Mouse (Mus musculus) E14TG2a.4 (cell line): Measurements from ENCODE around the gene Pgpep1l.

Experiments used
- H3K27me3 ChIP-seq: 2 replicates; pipeline ENCODE4 v1.6.1; 2014; ENCODE audit warnings: low read length, control low read depth; ENCODE audit not compliant: insufficient read depth
- H3K36me3 ChIP-seq: 2 replicates; pipeline ENCODE4 v1.6.1; 2014; ENCODE audit warnings: low read length, control low read depth; ENCODE audit not compliant: insufficient read depth
- H3K4me1 ChIP-seq: replicated peaks from 2 replicates; pipeline ENCODE4 v1.6.1; 2014; ENCODE audit warnings: low read depth, low read length, control low read depth
- H3K4me3 ChIP-seq: replicated peaks from 2 replicates; pipeline ENCODE4 v1.5.1; 2014; ENCODE audit warnings: mild to moderate bottlenecking, low read length
- H3K9me3 ChIP-seq: 2 replicates; pipeline ENCODE4 v1.6.1; 2014; ENCODE audit warnings: low read length, control low read depth
- CTCF ChIP-seq: conservative IDR thresholded peaks from 2 replicates; pipeline ENCODE4 v1.5.1; 2014; ENCODE audit warnings: low read length
- NANOG ChIP-seq: IDR thresholded peaks from 2 replicates; pipeline ENCODE4 v1.6.1; 2014; ENCODE audit warnings: borderline replicate concordance, low read length, mixed read lengths
- POU5F1 ChIP-seq: IDR thresholded peaks from 2 replicates; pipeline ENCODE4 v1.6.1; 2014; ENCODE audit warnings: low read length, borderline replicate concordance

The Pgpep1l gene

DNA sequence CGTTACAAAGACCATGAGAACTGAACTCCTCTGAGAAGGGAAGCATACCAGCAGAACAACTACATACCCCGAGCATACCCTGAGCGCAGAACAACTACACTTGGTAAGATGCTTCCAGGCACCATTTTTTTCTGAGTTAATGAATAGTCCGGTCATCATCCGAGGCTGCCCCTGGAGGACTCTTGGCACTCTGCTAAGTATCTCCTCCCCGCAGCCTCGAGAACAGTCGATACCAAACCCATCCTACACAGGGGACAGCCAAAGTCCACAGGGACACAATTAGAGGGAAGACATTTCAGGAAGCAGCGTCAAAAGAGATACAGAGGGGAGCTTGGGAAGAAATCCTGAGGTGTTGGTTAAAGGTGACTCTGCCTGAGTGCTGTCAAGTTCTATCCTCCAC lies 22.8 kb downstream of the Pgpep1l start:
- Histone ChIP-seq H3K27me3 (peaks cover 23% of the 10 kb centered on the region), H3K4me1 (peaks cover 32% of the 10 kb centered on the region), H3K36me3 (no peaks in the 10 kb centered on the region), H3K9me3 (no peaks in the 10 kb centered on the region), H3K4me3 (no peak overlapping the region)
- TF ChIP-seq POU5F1, result no peak
- no peak for TF ChIP-seq CTCF
- TF ChIP-seq NANOG, result no peak

DNA sequence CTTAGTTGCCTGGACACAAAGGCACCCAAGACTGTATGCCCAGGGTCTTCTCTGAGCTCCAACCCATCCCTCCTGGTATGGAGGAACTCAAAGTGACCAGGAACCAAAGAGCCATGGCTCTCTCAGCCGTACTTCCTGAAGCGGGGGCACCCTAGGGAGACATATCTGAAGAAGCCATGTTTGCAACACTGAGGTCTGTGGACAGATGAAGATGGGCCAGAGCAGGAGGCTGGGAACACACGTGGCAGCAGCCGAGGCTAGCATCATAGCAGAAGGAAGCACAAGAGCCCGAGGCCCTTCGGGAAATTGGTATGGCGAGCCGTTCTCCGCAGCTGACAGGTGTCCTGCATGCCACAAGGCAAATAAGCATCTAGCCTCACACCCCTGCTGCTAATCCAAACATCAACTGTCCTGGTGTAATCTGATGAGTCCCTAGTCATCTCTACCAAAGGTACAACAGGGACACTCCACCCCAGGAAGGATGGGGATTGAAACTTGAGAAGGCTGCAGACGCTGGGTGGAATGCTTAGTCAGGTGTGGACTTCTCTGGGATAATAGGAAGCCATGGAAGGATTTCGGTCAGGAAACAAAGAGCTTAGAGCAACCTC lies 24.7 kb downstream of the Pgpep1l start:
- no peak for TF ChIP-seq NANOG
- no peak for TF ChIP-seq POU5F1
- no peak for TF ChIP-seq CTCF
- Histone ChIP-seq H3K9me3 (no peaks in the 10 kb centered on the region), H3K4me3 (no peak overlapping the region), H3K36me3 (no peaks in the 10 kb centered on the region), H3K4me1 (peaks cover 26% of the 10 kb centered on the region), H3K27me3 (peaks cover 20% of the 10 kb centered on the region)

DNA sequence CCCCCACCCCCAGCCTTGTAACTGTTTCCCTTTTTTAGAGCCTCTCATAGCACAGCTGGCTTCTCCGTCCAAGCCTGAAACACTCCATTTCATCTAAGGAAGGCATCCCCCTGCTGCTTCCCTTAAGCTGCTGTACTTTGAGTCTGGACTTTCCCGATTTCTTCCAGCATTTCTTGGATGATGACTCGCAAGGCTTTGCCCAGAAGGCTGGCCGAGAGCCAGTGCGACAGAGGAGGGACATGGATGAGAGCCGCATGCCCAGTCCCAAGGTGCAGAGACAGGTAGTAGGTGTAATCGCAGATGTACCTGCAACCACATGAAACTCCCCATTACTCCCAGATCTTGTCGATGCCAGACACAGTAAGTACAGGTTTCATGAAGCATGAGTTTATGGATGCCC lies 27.2 kb downstream of the Pgpep1l start:
- H3K36me3 ChIP-seq, result no peaks in the 10 kb centered on the region
- H3K27me3 ChIP-seq, result peaks cover 16% of the 10 kb centered on the region
- H3K4me3 ChIP-seq, result no peak overlapping the region
- no peak for TF ChIP-seq POU5F1
- TF ChIP-seq CTCF, result no peak
- TF ChIP-seq NANOG, result no peak
- no peaks in the 10 kb centered on the region for H3K9me3 ChIP-seq
- peaks cover 35% of the 10 kb centered on the region for H3K4me1 ChIP-seq

DNA sequence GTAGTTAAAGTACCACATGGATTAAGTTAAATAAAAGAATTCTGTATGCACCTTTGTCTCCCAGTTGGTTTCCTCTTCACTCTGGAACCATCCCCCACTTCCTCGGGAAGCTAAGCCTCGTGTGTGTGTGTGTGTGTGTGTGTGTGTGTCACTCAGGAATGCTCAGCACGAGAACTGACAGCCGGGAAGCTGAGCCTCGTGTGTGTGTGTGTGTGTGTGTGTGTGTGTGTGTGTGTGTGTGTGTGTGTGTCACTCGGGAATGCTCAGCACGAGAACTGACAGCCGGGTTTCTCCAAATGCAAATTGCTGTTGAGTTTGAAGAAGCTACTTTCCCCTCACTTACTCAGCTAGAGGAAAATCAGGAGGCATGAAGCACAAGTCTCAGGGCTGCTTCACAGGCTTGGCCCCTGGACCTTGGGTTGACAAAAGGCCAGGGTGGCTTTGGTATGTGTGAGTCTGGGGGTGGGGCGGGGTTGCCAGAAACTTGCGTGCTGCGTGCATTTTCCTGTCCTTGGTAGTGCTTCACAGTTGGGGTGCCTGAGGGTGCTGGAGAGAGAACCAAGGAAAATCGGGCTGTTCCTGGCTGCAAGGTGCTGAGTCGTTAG lies 30.3 kb downstream of the Pgpep1l start:
- no peaks in the 10 kb centered on the region for H3K36me3 ChIP-seq
- 0 out of 2 replicates have a peak overlapping the region, but pooled peaks have one; percentile 23 for H3K4me3 ChIP-seq
- no peaks in the 10 kb centered on the region for H3K9me3 ChIP-seq
- no peak for TF ChIP-seq POU5F1
- TF ChIP-seq NANOG, result no peak
- TF ChIP-seq CTCF, result no peak
- no peaks in the 10 kb centered on the region for H3K27me3 ChIP-seq
- peaks cover 35% of the 10 kb centered on the region for H3K4me1 ChIP-seq

DNA sequence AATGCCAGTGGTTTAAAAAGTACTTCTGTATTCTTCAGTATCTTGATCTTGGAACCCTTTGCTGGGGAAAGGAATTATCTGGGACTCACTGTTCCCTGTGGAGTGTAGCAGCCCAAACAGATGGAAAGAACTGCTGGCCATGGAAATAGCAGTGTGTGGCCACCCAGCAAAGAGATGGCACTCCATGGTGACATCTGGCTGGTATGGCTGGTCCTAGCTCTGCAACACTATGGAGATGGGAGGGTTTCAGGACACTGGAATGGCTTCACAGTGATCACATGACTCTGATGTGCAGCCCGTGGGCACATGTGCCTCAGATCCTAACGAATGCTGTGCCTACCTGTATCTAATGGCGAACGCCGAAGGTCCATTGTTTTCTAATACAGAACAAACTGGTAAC lies 31.5 kb downstream of the Pgpep1l start:
- no peaks in the 10 kb centered on the region for H3K27me3 ChIP-seq
- no peaks in the 10 kb centered on the region for H3K36me3 ChIP-seq
- TF ChIP-seq POU5F1 (no peak), NANOG (no peak), CTCF (no peak)
- peaks cover 45% of the 10 kb centered on the region for H3K4me1 ChIP-seq
- no peaks in the 10 kb centered on the region for H3K9me3 ChIP-seq
- no peak overlapping the region for H3K4me3 ChIP-seq

DNA sequence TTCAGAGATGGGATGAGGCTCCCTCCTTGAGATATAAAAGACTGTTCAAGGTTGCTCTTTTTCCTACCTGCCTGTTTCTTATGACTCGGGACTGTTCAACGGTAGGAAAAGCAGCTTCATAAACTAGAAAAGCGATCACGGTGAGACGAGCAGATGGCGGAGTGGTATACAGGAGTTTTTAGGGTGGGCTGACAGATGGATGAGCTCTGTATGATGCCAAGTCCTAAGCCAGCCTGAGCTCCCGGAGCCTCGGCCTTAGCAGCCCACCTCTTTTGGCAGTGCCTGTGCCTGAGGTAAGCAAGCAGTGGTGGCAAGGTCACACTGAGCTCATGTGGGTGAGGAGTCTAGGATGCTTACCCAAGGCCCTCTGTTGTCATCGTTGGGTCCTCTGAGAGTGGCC lies 33.2 kb downstream of the Pgpep1l start:
- no peak overlapping the region for H3K4me3 ChIP-seq
- no peak for TF ChIP-seq POU5F1
- TF ChIP-seq CTCF, result no peak
- TF ChIP-seq NANOG, result no peak
- peaks cover 3% of the 10 kb centered on the region; the same call in 1 of the 2 replicates for H3K36me3 ChIP-seq
- no peaks in the 10 kb centered on the region for H3K9me3 ChIP-seq
- peaks cover 57% of the 10 kb centered on the region for H3K4me1 ChIP-seq
- H3K27me3 ChIP-seq, result peaks cover 3% of the 10 kb centered on the region

DNA sequence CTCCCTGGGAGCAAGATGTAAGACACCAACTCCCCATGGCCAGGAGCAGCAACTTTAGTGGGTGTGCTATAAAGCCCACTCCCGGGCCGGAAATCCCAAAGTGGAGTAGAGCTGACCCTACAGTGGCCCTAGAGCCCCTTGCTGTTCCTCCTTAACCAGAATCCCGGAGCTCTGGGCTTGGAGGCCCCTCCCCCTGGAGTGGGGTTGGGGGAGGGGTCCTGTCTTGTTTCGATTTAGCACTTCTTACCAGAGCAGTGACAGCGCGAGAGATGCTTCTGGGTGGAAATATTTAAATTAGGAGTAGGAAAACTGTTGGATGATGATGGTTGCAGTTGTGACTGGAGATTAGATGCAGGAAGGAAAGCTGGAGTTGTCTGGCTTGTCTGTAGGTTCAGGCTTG lies 35.5 kb downstream of the Pgpep1l start:
- Histone ChIP-seq H3K4me1 (peaks cover 44% of the 10 kb centered on the region), H3K27me3 (peaks cover 11% of the 10 kb centered on the region), H3K4me3 (no peak overlapping the region), H3K36me3 (peaks cover 3% of the 10 kb centered on the region; the same call in 1 of the 2 replicates), H3K9me3 (no peaks in the 10 kb centered on the region)
- TF ChIP-seq CTCF (no peak), POU5F1 (no peak), NANOG (no peak)

DNA sequence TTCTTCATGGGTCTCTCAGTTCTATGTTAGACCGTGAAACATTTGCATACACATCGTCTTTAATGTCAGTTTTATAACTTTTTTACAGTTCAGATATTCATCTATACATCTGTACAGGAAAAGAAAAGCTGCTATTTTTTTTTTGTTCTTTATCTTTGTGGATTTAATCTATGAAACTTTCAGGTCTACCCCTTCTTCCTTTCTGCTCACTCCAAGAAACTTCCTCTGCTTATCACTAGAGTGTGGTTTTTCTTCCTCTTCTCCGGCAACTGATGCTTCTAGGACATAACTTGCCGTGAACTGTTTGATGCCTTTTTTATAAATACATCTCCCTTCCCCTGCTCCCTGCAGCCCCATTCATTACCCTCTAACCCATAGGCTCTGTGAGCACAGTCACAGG lies 36.4 kb downstream of the Pgpep1l start:
- no peak for TF ChIP-seq NANOG
- TF ChIP-seq POU5F1, result no peak
- TF ChIP-seq CTCF, result no peak
- Histone ChIP-seq H3K27me3 (peaks cover 11% of the 10 kb centered on the region), H3K4me1 (peaks cover 50% of the 10 kb centered on the region), H3K4me3 (no peak overlapping the region), H3K36me3 (peaks cover 3% of the 10 kb centered on the region; the same call in 1 of the 2 replicates), H3K9me3 (no peaks in the 10 kb centered on the region)

DNA sequence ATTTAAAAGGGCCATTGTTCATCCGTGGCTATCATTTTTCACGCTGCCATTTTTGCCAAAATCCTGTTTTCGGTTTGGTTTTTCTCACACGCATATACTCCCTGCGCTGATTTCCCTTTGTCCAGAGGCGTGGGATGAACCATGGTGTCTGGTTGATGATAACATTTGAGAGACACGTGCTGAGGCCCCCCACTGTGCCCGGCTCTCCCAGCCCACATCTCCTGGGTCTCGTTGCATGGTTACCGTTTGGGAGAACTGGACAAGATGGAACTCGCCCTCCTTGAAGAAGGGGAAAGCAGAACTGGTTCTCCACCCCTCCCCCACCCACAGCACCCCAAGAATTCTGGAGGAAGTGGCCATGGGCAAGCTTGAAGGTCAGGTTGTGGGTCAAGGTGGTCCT lies 37.0 kb downstream of the Pgpep1l start:
- peaks cover 11% of the 10 kb centered on the region for H3K27me3 ChIP-seq
- TF ChIP-seq POU5F1 (no peak), CTCF (no peak), NANOG (no peak)
- H3K4me3 ChIP-seq, result no peak overlapping the region
- H3K9me3 ChIP-seq, result no peaks in the 10 kb centered on the region
- peaks cover 48% of the 10 kb centered on the region for H3K4me1 ChIP-seq
- H3K36me3 ChIP-seq, result peaks cover 3% of the 10 kb centered on the region; the same call in 1 of the 2 replicates
